Mouse (Mus musculus): Measurements from ENCODE around the gene Aebp1.

GRCm38 (mm10) chr11:5841751-5842150 is 20.0 kb upstream of the Aebp1 start:
- no peak for TF ChIP-seq CTCF (IDR thresholded peaks at IDR 0.05; ENCODE audit: borderline replicate concordance, insufficient read depth, low read depth, low read length)
- no peak for TF ChIP-seq POLR2A (IDR thresholded peaks at IDR 0.05; ENCODE audit: borderline replicate concordance, insufficient read depth, low read length)

All from cerebellum, adult 2 months (tissue).